Mouse (Mus musculus) hindbrain, embryonic 16.5 days (tissue): Measurements from ENCODE around the gene Cmss1. TPM values are rescaled to one million over a fixed set of nuclear protein-coding genes. Genes with fewer than 3 reads are reported as not detected.

Experiments
- ATAC-seq: fragments of 200-750 bp; cut with Nextera tagmentation; 2 replicates; pipeline ENCODE4 v1.8.0; 2017; ENCODE audit warnings: moderate TSS enrichment, moderate library complexity
- H3K27ac ChIP-seq: fragments of 300-500 bp; sonication (generic); 2 replicates; pipeline ENCODE4 v1.5.1; 2014; ENCODE audit warnings: low read depth, mild to moderate bottlenecking, control low read depth, low read length, moderate library complexity
- H3K27me3 ChIP-seq: fragments of 300-500 bp; sonication (generic); replicated peaks from 2 replicates; pipeline ENCODE4 v1.6.1; 2014; ENCODE audit warnings: low read length; ENCODE audit not compliant: control insufficient read depth, insufficient read depth
- H3K36me3 ChIP-seq: fragments of 300-500 bp; sonication (generic); 2 replicates; pipeline ENCODE4 v1.6.1; 2014; ENCODE audit warnings: mild to moderate bottlenecking, low read length, moderate library complexity, mixed read lengths; ENCODE audit not compliant: control insufficient read depth, insufficient read depth
- H3K4me1 ChIP-seq: fragments of 300-500 bp; sonication (generic); 2 replicates; pipeline ENCODE4 v1.6.1; 2014; ENCODE audit warnings: low read depth, low read length; ENCODE audit not compliant: control insufficient read depth, insufficient read depth
- H3K4me2 ChIP-seq: fragments of 300-500 bp; sonication (generic); 2 replicates; pipeline ENCODE4 v1.6.1; 2014; ENCODE audit warnings: mild to moderate bottlenecking, low read length, control low read depth, moderate library complexity
- H3K4me3 ChIP-seq: fragments of 300-500 bp; sonication (generic); 2 replicates; pipeline ENCODE4 v1.5.1; 2014; ENCODE audit warnings: mild to moderate bottlenecking, low read length, control low read depth, moderate library complexity
- H3K9ac ChIP-seq: fragments of 300-500 bp; sonication (generic); 2 replicates; pipeline ENCODE4 v1.6.1; 2014; ENCODE audit warnings: low read depth, mild to moderate bottlenecking, control low read depth, low read length, moderate library complexity
- H3K9me3 ChIP-seq: fragments of 300-500 bp; sonication (generic); 2 replicates; pipeline ENCODE4 v1.6.1; 2014; ENCODE audit warnings: mild to moderate bottlenecking, low read length, moderate library complexity; ENCODE audit not compliant: control insufficient read depth
- WGBS: fragments of 180-500 bp; shearing (Covaris S2); extraction: QIAGEN DNeasy Blood & Tissue Kit; methylation state at CpG from one replicate; pipeline ENCODE4 v1.1.7; 2014; 5-methylcytosine and 5-hydroxymethylcytosine counted together
- polyA plus RNA-seq: library from polyadenylated mRNA; unstranded; fragments of >200 nt; fragmentation: Nextera tagmentation; extraction: Ambion mirVana; gene quantifications from 2 replicates; pipeline ENCODE4 v1.2.1, GENCODE M21; 2015

The Cmss1 gene
- polyA plus RNA-seq, 1 experiment from 2014 or later = 38.4 TPM

GRCm38 (mm10) chr16:57585201-57585600 lies 21.5 kb downstream of the Cmss1 start:
- no peaks in the 10 kb centered on the region for H3K36me3 ChIP-seq
- H3K4me2 ChIP-seq = no peak overlapping the region
- H3K9me3 ChIP-seq = no peaks in the 10 kb centered on the region
- no peaks in the 10 kb centered on the region for H3K27me3 ChIP-seq
- no peak overlapping the region for H3K27ac ChIP-seq
- ATAC-seq = no peak
- H3K9ac ChIP-seq = no peak overlapping the region
- no peaks in the 10 kb centered on the region for H3K4me1 ChIP-seq
- WGBS = 62% methylated on average over 3 of the region's 3 CpGs
- H3K4me3 ChIP-seq = no peak overlapping the region

GRCm38 (mm10) chr16:57582008-57582407 lies 24.7 kb downstream of the Cmss1 start:
- 80% methylated on average over 2 of the region's 2 CpGs for WGBS
- no peaks in the 10 kb centered on the region for H3K4me1 ChIP-seq

GRCm38 (mm10) chr16:57580041-57580440 lies 26.6 kb downstream of the Cmss1 start:
- ATAC-seq = no peak
- no peaks in the 10 kb centered on the region for H3K4me1 ChIP-seq
- H3K4me3 ChIP-seq = no peak overlapping the region
- no peaks in the 10 kb centered on the region for H3K36me3 ChIP-seq
- H3K27me3 ChIP-seq = no peaks in the 10 kb centered on the region
- no peak overlapping the region for H3K27ac ChIP-seq
- H3K9me3 ChIP-seq = no peaks in the 10 kb centered on the region
- H3K4me2 ChIP-seq = no peak overlapping the region
- no peak overlapping the region for H3K9ac ChIP-seq
- WGBS = 73% methylated on average over 7 of the region's 7 CpGs

More at GRCm38 (mm10) chr16:57582008-57582407, 24.7 kb downstream of the Cmss1 start:
- Histone ChIP-seq H3K36me3 (no peaks in the 10 kb centered on the region), H3K9ac (no peak overlapping the region), H3K9me3 (no peaks in the 10 kb centered on the region), H3K27ac (no peak overlapping the region), H3K4me2 (no peak overlapping the region), H3K27me3 (no peaks in the 10 kb centered on the region), H3K4me3 (no peak overlapping the region)
- ATAC-seq = no peak

- Histone ChIP-seq H3K4me2 (no peak overlapping the region), H3K27ac (no peak overlapping the region), H3K4me3 (no peak overlapping the region), H3K9ac (no peak overlapping the region), H3K4me1 (no peaks in the 10 kb centered on the region), H3K36me3 (no peaks in the 10 kb centered on the region), H3K27me3 (no peaks in the 10 kb centered on the region), H3K9me3 (no peaks in the 10 kb centered on the region)
- WGBS = 94% methylated on average over 1 of the region's 1 CpGs
- ATAC-seq = no peak
Measured at GRCm38 (mm10) chr16:57577519-57577918, 29.1 kb downstream of the Cmss1 start.

GRCm38 (mm10) chr16:57575764-57576388 lies 30.8 kb downstream of the Cmss1 start:
- ATAC-seq = no peak

GRCm38 (mm10) chr16:57573831-57574230 lies 32.8 kb downstream of the Cmss1 start:
- H3K9me3 ChIP-seq = no peaks in the 10 kb centered on the region
- H3K9ac ChIP-seq = no peak overlapping the region
- H3K27me3 ChIP-seq = no peaks in the 10 kb centered on the region
- ATAC-seq = no peak
- WGBS = 97% methylated on average over 1 of the region's 1 CpGs
- no peaks in the 10 kb centered on the region for H3K4me1 ChIP-seq
- no peak overlapping the region for H3K4me2 ChIP-seq
- no peak overlapping the region for H3K4me3 ChIP-seq
- no peaks in the 10 kb centered on the region for H3K36me3 ChIP-seq
- H3K27ac ChIP-seq = no peak overlapping the region

More at GRCm38 (mm10) chr16:57575764-57576388, 30.8 kb downstream of the Cmss1 start:
- Histone ChIP-seq H3K9ac (no peak overlapping the region), H3K27me3 (no peaks in the 10 kb centered on the region), H3K36me3 (no peaks in the 10 kb centered on the region), H3K4me1 (no peaks in the 10 kb centered on the region), H3K9me3 (no peaks in the 10 kb centered on the region), H3K4me3 (no peak overlapping the region), H3K4me2 (no peak overlapping the region), H3K27ac (no peak overlapping the region)
- 97% methylated on average over 1 of the region's 1 CpGs for WGBS

- H3K4me3 ChIP-seq = no peak overlapping the region
- 87% methylated on average over 5 of the region's 5 CpGs for WGBS
- no peaks in the 10 kb centered on the region for H3K4me1 ChIP-seq
- H3K9ac ChIP-seq = no peak overlapping the region
- H3K27me3 ChIP-seq = no peaks in the 10 kb centered on the region
- no peaks in the 10 kb centered on the region for H3K9me3 ChIP-seq
- H3K4me2 ChIP-seq = no peak overlapping the region
- ATAC-seq = no peak
- no peaks in the 10 kb centered on the region for H3K36me3 ChIP-seq
- H3K27ac ChIP-seq = no peak overlapping the region
Measured at GRCm38 (mm10) chr16:57570789-57571311, 35.8 kb downstream of the Cmss1 start.

- H3K27me3 ChIP-seq = no peaks in the 10 kb centered on the region
- H3K9me3 ChIP-seq = no peaks in the 10 kb centered on the region
- no peak overlapping the region for H3K27ac ChIP-seq
- H3K4me3 ChIP-seq = no peak overlapping the region
- H3K9ac ChIP-seq = no peak overlapping the region
- WGBS = 93% methylated on average over 7 of the region's 7 CpGs
- no peak overlapping the region for H3K4me2 ChIP-seq
- H3K4me1 ChIP-seq = no peaks in the 10 kb centered on the region
- H3K36me3 ChIP-seq = no peaks in the 10 kb centered on the region
- ATAC-seq = no peak
Measured at GRCm38 (mm10) chr16:57568648-57569404, 37.8 kb downstream of the Cmss1 start.

GRCm38 (mm10) chr16:57566215-57566614 lies 40.4 kb downstream of the Cmss1 start:
- no peak for ATAC-seq
- no peak overlapping the region for H3K9ac ChIP-seq
- no peaks in the 10 kb centered on the region for H3K4me1 ChIP-seq
- H3K4me2 ChIP-seq = no peak overlapping the region
- no peaks in the 10 kb centered on the region for H3K36me3 ChIP-seq
- H3K27me3 ChIP-seq = no peaks in the 10 kb centered on the region
- H3K9me3 ChIP-seq = no peaks in the 10 kb centered on the region
- H3K4me3 ChIP-seq = no peak overlapping the region
- 81% methylated on average over 3 of the region's 3 CpGs for WGBS
- no peak overlapping the region for H3K27ac ChIP-seq
